Mouse (Mus musculus): ENCODE results near the gene Dnm3.

Dnm3 gene

DNA sequence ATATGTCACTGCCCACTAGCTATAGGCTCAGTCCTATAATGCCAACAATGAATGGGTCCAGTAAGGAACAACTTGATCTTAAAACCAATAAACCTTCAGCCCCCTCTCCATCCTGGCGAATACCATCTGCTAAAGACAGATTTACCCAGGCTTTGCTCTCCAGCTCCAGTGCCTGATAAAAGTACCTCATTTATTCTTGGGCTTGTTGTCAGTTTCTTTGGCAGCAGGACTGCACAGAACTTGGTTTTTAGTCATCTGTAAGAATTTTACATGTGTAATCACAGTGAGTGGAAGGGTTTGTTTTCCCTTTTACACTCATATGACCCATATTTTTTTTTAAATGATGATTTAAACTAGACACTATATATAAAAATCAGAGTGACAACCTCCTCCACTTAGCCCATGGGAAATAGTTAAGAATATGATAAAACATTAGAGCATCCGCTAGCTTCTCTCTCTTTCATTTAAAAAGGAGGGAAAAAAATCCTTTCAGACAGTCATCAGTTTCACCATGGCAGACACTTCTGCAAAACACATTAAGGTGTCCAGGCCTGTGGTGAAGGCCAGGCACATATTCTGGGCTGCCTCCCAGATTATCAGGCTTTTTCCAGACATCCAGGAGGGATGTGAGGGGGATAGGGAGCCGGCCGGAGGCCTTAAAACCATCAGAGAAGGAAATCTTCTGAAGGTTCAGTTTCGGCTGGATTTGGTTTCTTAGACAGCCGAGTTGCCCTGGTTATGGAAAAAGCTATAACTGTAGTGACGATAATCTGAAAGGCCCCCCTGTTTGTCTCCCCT, 313.9 kb downstream of the Dnm3 start:
- DNase-seq (ENCODE audit: low read depth, low spot score), result no peak

DNA sequence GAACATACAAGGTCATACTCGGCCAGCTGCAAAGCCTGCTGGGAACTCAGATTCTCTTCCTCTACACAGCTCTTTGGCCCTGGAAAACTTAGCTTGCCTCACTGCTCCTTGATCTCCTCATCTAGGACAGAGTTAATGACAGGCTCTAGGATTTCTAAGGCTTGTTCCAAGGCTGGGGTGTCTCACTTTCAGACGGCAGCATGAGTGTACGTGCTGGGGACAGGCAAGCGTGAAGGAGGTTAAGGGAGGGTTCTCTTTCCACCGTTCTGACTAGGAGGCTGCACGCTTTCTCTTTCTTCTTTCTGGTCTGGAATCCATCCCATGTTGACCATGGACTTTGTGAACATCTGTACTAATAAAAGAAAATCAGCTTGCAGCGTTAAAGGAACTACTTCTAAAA, 315.2 kb downstream of the Dnm3 start:
- no peak for DNase-seq (ENCODE audit: low read depth, low spot score)

DNA sequence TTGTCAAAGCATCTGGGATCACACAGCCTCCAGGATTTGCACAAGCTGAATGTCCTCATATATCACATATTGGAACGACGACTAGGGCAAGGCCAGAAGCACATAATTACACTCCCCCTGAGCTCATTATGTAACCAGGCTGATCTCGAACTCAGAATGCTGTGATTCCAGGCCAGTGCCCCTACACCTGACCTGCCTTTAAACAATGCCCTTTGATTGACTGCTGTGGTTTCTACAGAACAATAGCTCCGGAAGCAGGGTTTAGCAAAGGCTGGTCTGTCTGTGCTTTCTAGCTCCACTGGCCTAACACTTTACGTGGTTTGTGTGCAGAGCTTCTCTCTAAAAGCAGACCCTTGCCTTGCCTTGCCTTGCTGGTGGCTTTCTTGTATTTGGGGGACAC, 315.6 kb downstream of the Dnm3 start:
- no peak for DNase-seq (ENCODE audit: low read depth, low spot score)

DNA sequence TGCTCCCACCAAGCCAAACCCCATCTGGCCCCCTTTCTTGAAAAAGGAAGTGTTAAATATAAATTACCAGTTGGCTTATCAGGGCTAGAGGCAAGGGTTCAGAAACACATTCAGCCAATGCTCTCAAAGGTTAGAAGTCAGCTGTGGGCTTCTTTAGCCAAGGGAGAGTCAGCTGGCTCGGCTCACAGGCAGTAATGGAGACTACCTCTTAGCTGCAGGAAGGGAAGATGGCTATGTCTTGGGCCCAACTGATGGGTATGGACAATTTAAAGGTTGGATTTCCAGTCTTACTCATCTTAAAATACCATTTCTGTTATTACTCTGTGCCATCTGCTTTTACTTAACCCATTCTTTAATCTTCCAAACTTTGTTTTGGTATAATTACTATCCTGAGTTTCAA, 317.1 kb downstream of the Dnm3 start:
- DNase-seq (ENCODE audit: low read depth, low spot score), result no peak

DNA sequence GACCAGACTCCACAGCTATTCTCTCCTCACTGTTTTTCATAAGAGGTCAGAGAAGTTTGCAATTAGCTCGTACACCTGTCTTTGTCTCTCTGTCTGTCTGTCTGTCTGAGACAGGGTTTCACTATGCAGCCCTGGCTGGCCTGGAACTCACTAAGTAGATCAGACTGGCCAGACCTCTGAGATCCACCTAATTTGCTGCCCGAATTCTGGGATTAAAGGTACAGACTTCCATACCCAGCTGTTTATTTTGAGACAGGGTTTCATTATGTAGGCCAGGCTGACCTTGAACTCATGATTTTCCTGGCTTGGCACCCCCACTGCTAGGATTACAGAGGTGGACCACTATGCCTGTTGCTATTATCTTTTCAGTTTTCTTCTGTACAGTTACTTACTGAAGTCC, 319.3 kb downstream of the Dnm3 start:
- DNase-seq (ENCODE audit: low read depth, low spot score), result no peak

DNA sequence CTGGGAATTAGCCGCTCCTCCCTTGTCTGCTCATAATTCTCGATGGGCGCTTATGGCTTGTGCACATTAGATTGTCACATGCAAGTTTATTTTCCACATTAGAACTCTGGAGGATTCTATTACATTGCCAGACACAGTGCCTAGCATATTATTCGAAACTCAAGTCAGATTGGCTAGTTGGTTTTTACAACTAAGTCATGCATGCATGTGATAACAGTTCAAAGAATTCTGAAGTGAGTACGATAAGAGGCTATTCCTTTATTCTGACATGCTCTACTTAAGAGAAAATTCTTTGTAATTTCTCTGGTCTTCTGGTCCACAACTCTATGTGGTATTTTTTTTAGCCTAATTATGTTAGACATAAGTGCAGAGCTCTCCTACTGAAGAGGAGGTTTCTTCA, 320.2 kb downstream of the Dnm3 start:
- no peak for DNase-seq (ENCODE audit: low read depth, low spot score)

DNA sequence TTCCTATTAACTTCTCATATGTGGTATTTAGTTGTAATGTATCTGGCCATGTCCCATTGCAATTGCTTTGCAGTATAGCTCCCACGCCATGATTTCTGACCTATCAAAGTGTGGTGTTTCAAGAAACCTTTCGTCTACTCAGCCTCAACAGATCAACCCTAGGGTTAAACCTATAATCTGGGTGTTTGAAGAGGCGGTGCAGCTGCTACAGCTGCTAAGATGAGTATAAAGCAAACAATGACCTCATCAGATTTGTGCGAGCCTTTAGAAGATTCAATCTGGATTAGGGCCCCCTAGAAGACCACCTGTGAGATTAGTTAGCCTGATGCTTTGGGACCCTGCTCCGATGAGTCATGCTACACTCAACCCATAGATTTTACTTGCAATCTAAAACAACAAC, 321.0 kb downstream of the Dnm3 start:
- DNase-seq (ENCODE audit: low read depth, low spot score), result peak; percentile 14

DNA sequence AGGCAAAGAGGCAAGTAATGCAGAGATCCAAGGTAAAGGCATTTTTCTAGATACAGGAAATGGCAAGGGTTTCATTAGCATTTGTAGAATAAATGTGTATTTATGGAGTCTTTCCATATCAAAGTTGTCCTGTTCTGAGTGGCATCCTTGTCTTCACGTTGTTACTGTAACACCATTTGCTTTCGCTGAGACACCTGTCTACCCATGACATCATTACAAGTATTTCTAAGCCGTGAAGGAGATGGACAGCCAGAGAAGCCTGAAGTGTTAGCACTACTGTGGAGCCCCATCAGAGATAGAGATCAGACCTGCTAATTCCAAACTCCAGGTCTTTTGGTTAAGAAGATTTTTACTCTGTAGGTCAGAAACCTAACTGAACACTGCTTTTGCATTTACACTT, 322.3 kb downstream of the Dnm3 start:
- DNase-seq (ENCODE audit: low read depth, low spot score), result no peak

DNA sequence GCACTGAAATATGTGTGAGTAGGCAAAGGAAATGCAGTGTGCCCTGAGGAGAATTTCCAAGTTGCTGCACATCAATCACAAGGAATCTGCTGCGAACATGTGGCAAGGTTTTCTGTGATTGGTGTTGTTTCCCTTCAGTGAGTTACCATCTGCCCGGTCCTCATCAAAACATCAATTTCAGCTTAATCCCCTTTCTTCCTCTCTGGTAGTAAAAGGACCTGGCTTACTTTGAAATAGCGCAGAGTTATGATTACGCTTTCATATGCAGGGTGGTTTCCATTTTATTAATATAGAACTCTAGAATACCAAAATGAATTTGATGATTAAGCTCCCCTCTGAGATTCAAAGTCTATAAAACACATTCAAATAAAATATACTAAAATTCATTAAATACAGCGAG, 324.7 kb downstream of the Dnm3 start:
- no peak for DNase-seq (ENCODE audit: low read depth, low spot score)

DNA sequence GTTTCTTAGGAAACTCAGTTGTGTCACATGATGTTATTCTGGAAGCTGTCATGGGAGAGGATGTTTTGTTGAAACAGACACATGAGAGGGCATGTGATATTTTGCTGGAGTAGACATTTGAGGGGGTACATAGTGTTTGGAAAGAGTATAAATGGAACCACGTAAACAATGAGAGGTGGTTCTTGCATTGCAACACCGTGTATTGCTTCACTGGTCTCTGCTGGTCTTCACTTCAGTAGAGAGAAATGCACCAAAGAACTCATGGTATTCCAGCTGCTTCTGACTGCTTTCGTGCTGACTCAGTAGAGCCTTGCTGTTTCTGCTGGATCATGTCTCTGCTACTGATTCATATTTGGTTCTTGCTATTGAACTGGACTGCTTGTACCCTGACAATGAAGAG, 328.1 kb downstream of the Dnm3 start:
- no peak for DNase-seq (ENCODE audit: low read depth, low spot score)

DNA sequence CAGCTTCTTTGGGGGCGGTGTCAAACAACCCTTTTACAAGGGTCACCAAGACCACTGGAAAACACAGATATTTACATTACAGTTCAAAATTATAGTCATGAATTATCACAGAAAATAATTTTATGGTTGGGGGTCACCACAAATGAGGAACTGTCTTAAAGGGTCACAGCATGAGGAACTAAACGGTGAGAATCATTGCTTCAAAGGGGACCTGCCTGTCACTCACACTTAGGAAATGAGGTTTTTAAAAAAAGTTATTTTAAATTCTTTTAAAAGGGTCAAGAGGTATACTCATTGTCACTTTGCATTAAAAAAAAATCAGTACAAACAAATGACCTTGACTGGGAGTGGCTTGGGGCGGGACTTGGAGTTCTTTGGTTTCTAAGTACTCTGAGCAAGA, 330.3 kb downstream of the Dnm3 start:
- no peak for DNase-seq (ENCODE audit: low read depth, low spot score)

DNA sequence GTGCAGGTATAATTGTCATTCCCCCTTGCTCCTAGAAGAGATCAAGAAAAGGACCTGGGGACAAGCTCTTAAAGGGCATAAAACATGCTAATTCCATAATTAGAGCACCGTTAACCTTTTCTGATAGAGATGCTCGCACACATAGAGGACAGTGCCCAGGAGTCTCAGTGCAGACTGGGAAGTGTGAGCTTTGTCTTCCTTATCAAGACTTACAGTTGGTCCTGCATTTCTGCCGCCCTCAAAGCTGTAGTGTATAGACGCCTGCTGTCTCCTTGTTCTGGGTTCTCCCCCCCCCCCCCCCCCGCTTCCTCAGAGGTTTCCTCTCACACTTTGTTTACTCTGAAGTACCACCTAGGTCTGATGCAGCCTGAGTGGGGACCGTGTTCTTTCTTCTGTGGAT, 332.1 kb downstream of the Dnm3 start:
- no peak for DNase-seq (ENCODE audit: low read depth, low spot score)

DNA sequence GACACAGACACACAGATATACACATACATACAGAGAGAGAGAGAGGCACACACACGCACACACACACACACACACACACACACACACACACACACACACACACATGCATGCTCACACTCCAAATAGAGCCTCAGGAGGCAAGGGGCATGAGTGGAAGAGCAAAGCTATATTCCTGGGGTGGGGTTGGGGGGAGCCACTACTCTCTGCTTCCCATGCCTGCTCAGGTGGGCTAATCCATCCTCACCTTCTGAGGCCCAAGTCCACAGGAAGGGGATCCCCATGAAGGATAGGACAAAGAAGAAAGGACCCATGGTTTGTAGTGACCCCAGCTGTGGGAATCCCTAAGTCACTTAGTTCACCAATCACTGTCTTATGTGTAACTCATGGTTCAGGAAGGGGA, 332.8 kb downstream of the Dnm3 start:
- DNase-seq (ENCODE audit: low read depth, low spot score), result no peak

DNA sequence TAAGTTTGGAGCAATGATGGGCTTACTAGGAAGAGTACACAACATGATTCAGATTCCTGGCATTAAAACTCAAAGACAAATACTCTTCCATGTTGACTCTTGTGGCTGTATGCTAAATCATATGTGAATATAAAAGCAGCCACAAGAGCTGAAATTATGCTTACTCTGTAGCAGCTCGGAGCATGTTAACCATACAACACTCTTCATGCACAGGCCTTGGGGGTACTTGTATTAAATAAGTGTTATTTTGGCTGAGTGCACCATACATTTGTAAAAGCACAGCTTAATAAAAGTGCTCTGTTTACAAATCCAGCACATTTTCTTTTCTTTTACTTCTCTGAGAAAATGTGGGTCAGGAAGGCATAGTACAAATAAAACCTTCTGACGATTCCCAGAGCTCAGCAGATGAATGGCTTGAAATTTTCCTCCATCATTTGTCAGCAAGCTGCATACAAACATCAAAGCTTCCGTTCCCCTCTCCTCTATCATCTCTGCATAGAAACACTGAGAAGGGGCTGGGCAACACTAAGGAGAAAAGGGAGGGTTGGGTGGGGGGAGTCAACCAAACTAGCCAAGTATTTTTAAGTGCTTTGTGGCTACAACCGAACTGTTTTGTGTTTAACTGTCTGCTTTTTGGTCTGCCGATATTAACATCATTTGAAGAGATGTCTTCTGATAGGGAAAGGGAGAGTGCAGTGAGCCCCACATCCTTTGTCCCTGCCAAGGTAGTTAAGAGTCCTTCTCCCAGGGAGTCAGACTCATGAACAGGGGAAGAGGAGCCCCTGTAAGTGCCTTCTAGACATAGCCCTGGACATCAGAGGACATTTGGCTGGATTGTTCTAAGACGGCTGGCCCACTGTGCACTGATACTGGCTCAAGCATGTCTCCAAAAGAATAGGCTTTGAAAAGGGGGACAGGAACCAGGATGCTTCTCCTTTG, 333.6 kb downstream of the Dnm3 start:
- DNase-seq (ENCODE audit: low read depth, low spot score), result no peak

DNA sequence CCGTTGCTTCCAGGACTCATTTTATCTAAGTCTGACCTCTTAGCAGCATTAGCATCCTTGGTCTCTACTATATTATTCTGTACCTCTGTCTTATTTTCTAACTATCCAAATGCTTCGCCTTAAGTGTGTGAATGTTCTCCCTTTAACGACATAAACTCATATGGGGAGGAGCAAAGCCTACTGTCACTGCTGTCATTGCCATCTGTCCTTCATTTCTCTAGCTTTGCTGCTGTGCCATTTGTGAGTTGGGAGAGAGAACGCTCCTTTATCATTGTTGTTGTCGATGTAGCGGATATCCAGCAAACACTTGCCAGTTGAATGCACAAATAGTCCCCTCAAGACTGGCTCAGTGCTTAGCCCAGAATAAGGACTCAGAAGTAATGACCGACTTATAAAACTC, 335.5 kb downstream of the Dnm3 start:
- no peak for DNase-seq (ENCODE audit: low read depth, low spot score)

DNA sequence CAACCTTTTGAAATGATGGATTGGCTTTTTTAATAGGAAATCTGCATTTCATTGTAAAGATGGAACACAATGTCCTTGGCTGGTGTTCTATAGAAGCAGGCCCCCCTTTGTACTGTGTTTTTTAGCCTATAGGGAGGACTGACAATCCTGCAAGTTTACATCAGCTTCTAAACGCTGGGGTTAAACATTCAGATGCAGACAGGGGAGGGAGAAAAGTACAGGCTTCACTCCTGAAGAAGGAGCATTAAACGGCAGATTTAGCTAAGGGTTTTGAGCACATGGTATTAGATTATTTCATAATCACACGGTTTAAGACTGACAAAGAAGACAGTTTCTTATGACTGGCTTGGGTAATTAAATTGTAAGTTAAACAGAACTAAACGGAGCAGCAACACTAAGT, 341.5 kb downstream of the Dnm3 start:
- no peak for DNase-seq (ENCODE audit: low read depth, low spot score)

DNA sequence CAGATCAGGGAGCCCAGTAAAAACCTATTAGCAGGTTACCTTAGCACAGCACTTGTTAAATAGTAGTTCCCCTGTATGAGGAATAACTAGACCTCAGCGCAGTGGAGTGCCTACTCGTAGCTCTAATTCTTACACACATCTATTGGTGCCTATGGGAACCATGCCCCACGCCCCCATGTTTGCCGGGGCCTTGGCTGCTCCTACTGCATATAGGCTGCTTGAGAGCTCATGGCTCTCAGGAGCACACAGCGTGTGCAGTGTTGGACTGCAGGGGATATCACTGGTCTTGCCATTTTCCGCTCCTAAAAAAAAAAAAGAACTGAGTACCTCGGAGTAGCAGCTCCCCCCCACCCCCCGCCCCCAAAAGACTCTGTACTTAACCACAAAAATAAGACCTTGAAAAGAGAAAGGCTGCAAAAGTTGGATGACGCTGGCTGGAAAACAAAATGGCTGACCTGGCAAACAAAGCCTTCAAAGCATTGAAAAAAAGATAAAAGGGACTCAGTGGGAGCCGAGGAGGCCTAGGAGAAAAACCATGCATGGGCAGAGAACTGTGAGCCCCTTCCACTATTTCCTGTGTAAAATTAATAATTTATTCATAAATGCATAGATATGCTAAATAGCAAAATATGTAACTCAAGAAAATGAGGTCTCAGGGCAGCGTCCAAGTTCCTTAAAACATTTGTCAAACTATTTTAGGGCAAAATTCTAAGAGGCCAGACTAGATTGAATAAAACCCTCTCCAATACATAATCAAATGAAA, 342.2 kb downstream of the Dnm3 start:
- no peak for DNase-seq (ENCODE audit: low read depth, low spot score)

DNA sequence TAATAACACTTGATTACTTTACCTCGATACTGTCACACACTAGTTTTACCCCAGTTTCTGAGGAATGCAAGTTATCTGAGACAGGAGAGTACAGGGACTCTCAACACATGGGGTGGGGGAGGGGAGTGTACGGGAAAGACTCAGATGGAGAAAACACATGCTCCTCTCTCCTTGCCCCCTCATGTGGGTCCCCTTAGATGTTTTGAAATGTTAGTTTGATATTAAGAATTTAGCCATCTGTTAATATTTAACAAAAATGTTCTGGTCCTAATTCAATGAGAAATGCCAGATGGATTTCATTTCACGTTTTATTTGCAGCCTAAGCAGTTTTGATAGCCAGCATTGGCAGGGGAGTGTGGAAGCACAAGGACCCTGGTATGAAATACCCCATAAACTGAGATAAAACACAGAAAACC, 343.2 kb downstream of the Dnm3 start:
- DNase-seq (ENCODE audit: low read depth, low spot score), result no peak

DNA sequence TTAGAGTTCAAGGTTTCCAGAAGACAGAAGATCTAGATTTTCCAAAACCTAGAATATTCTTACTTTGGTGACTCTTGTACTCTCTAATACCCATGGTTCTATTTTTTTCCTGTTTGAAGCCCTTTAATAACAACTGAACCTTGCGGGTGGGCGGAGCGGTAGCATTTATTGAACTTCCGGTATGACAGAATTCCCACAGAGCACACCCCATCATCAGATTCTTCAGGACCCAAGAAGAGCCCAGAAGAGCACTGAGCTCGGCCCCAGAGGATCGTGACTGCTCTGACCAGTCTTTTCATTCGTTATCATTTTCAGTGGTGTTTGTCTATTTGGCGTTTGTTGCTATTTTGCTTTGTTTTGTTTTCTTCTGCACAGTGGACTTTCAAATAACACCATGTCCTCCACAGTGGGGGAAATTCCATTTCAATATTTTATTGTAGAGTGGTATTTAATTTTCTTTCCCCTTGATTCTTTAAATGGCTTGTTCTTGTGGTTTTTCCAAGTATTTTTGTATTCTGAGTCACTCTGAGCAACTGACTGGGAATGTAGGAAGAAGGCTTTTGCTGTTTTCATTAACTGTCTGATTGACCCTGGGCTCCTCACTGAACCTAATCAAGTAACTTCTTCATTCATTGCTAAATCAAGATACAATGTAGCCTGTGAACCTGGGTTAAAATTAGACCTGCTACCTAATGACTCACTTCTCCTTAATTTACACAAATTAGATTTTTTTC, 344.8 kb downstream of the Dnm3 start:
- no peak for DNase-seq (ENCODE audit: low read depth, low spot score)

DNA sequence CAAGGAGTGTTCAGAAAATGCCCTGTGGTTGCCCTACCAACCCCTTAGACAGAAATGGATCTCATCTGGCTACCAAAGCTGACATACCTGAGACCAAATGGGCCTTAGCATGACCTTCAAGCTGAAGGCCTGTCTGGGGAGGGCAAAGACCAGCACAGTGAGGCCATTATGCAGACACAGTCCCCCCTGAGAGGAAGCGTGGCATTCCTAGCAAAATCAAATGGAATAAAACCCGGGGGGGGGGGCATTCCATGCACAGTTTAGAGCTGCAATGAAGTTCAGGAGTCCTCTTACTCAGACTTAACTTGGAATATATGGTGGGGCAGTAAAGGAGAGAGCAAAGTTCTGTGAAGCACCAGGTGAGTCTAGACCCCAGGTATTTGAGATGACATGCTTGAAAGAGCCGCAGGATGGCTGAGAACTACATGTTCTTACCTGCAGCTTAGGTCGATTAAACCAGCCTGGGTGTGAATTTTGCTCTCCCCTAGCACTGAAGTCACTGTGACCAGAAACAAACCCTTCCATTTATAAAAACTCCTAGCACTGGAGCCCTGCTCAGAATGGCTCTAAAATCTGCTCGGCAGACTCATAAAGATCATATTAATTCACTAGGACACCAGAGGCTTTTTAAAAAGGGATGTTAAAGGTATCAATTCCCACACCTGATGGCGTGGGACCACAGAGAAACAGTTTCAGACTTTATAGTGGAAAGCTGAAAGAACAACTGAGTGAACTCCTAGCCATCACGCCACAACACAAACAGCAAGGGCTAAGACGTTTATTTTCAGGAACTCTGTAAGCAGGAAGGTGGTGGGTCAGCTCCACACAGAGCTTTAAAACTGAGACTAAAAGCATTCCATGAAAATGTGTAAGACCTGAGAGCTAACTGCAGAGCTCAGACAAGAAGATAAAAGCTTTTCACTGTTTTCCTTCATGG, 350.7 kb downstream of the Dnm3 start:
- no peak for DNase-seq (ENCODE audit: low read depth, low spot score)
